Mouse (Mus musculus): ENCODE measurements around the gene Noa1.

Gene Noa1

DNA sequence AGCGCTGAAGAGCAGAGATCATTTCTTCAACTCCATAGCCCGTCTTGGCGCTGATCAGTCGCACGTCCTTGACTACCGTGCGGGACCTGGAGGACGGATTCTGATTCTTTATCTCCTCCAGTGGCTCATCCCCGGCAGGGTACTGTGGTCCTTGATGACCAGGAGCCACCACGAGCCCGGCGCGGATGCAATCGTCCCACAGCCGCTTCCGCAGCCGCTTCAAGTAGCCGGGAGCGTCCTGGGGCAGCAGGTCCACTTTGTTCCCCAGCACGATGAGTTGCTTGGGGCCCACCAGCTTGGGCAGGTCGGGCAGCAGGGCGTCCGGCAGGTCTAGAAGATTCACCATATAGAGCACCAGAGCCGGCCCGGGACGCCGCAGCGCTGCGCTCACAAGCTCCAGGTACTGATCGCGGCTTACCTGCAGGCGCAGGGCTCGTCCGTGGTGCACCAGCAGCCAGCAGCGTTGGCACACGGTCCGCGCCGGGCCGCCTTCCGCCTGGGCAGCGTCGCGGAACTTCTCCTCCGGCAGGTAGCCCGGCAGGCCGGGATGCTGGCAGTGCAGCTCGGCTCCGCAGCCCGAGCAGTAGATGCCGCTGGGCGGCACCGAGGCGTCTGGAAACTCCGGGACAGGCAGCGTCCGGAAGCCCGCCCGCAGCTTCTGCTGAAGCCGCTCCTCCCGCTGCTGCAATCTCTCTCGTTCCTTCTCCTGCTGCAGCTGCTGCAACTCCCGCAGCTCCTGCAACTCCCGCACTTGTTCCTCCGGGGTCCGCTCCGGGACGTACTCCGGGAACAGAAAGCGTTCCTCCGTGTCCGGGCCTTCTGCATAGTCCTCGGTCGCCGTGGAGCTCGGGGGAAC lies 605 bp downstream of the Noa1 start:
- TF ChIP-seq GATA4 (IDR thresholded peaks at IDR 0.05; ENCODE audit: insufficient replicate concordance, low read length): no peak

DNA sequence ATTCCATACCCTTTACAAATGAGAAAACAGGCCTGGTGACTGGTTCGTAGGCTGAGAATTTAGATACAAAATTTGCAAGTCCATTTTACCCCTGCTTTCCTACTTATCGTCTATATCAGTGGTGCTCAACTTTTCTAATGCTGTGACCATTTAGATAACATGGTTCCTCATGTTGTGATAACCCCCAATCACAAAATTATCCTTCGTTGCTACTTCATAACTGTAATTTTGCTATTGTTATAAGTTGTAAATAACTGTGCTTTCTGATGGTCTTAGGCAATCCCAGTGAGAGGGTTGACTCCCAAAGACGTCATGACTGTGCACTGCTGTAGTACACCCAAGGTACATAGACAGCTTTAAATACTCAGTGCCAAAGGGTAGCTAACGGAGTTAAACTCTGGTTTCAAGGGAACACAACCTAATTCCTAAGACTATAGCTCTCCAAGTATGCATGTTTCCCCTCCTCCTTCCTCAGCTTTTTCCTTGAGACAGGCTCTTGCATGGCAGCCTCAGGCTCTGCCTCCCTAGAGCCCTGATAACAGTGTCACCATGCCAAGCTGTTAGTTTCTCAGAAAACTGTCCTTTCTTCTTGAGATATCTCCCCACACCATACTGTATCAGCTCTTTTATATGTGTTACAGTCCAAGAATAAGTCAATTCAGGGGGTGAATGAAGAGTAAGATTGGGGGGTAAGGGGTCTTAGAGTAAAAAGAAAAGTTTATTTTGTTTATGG lies 1.9 kb downstream of the Noa1 start:
- no peak for TF ChIP-seq GATA4 (IDR thresholded peaks at IDR 0.05; ENCODE audit: insufficient replicate concordance, low read length)

- TF ChIP-seq GATA4 (IDR thresholded peaks at IDR 0.05; ENCODE audit: insufficient replicate concordance, low read length): no peak
Observed at GRCm38 (mm10) chr5:77301296-77301903, 8.5 kb downstream of the Noa1 start.

GRCm38 (mm10) chr5:77299486-77299885 lies 10.4 kb downstream of the Noa1 start:
- TF ChIP-seq GATA4 (IDR thresholded peaks at IDR 0.05; ENCODE audit: insufficient replicate concordance, low read length): no peak

- TF ChIP-seq GATA4 (IDR thresholded peaks at IDR 0.05; ENCODE audit: insufficient replicate concordance, low read length): no peak
Observed at GRCm38 (mm10) chr5:77292803-77293522, 16.9 kb downstream of the Noa1 start.

GRCm38 (mm10) chr5:77290606-77291005 lies 19.3 kb downstream of the Noa1 start:
- TF ChIP-seq GATA4 (IDR thresholded peaks at IDR 0.05; ENCODE audit: insufficient replicate concordance, low read length): no peak

GRCm38 (mm10) chr5:77289686-77290085 lies 20.2 kb downstream of the Noa1 start:
- no peak for TF ChIP-seq GATA4 (IDR thresholded peaks at IDR 0.05; ENCODE audit: insufficient replicate concordance, low read length)

GRCm38 (mm10) chr5:77287901-77288300 lies 22.0 kb downstream of the Noa1 start:
- TF ChIP-seq GATA4 (IDR thresholded peaks at IDR 0.05; ENCODE audit: insufficient replicate concordance, low read length): no peak

- TF ChIP-seq GATA4 (IDR thresholded peaks at IDR 0.05; ENCODE audit: insufficient replicate concordance, low read length): no peak
Observed at GRCm38 (mm10) chr5:77286904-77287303, 23.0 kb downstream of the Noa1 start.

DNA sequence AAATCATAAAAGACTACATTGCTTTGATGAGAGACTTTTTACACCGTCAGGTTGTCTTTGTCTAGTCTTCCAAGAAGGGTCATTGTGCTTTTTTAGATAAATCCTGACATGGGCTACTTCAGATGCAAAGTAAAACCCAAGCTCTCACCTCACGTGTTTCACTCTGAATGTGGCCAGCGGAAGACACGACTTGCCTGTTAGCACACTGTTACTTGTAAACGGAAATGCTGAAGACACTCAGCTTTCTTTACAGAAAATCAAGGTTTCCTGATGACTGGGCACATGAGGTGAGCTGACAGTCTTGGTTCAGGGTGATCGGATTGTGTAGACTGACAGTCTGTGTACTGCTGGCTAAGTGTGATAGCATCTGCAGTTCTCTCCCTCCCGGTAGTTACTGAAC lies 24.2 kb downstream of the Noa1 start:
- TF ChIP-seq GATA4 (IDR thresholded peaks at IDR 0.05; ENCODE audit: insufficient replicate concordance, low read length): no peak

- no peak for TF ChIP-seq GATA4 (IDR thresholded peaks at IDR 0.05; ENCODE audit: insufficient replicate concordance, low read length)
Observed at GRCm38 (mm10) chr5:77282242-77282641, 27.6 kb downstream of the Noa1 start.

DNA sequence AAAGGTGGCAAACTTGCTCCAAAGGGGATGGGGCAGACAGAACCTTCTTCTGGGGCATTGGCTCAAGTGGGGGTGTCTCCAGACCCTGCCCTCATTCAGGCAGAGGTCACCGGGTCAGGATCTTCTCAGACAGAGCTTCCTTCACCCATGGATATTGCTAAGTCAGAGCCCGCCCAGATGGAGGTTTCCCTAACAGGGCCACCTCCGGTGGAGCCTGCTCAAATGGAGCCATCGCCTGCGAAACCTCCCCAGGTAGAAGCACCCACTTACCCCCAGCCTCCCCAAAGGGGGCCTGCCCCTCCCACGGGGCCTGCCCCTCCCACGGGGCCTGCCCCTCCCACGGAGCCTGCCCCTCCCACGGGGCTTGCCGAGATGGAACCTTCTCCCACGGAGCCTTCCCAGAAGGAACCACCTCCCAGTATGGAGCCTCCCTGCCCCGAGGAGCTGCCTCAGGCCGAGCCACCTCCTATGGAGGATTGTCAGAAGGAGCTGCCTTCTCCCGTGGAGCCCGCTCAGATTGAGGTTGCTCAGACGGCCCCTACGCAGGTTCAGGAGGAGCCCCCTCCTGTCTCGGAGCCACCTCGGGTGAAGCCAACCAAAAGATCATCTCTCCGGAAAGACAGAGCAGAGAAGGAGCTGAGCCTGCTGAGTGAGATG lies 28.2 kb downstream of the Noa1 start:
- TF ChIP-seq GATA4 (IDR thresholded peaks at IDR 0.05; ENCODE audit: insufficient replicate concordance, low read length): no peak

- TF ChIP-seq GATA4 (IDR thresholded peaks at IDR 0.05; ENCODE audit: insufficient replicate concordance, low read length): no peak
Observed at GRCm38 (mm10) chr5:77277204-77277603, 32.7 kb downstream of the Noa1 start.

DNA sequence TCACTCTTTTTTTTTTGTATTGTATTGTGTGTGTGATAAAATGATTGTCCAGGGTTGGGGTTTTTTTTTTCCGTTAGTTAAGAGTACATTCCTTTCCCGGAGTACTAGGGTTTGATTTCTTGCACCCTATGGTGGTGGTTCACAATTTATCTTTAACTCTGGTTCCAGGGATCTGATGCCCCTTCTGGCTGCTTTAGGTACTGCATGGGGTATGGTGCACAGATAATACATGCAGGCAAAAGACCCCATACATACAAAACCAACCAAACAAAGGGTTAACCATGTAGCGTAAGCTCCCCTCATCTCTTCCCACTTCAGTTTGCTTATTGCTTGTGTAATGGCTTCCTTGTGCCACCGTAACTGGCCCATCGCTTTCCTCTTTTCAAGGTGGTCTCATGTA lies 33.9 kb downstream of the Noa1 start:
- no peak for TF ChIP-seq GATA4 (IDR thresholded peaks at IDR 0.05; ENCODE audit: insufficient replicate concordance, low read length)

- TF ChIP-seq GATA4 (IDR thresholded peaks at IDR 0.05; ENCODE audit: insufficient replicate concordance, low read length): no peak
Observed at GRCm38 (mm10) chr5:77273151-77273550, 36.7 kb downstream of the Noa1 start.

Measured in liver, adult (tissue).